Mouse (Mus musculus): ENCODE data around the gene Dhx16.

Gene Dhx16

GRCm38 (mm10) chr17:35887725-35888124 is 8.1 kb downstream of the Dhx16 start:
- DNase-seq (ENCODE audit: extremely low spot score, low read depth, low spot score) = no peak

GRCm38 (mm10) chr17:35896781-35897643 is 17.4 kb downstream of the Dhx16 start, which contains the start of gene 2310061I04Rik:
2310061I04Rik (minus strand) TSS chr17:35897431.
- DNase-seq (ENCODE audit: extremely low spot score, low read depth, low spot score) = peak; percentile 78

GRCm38 (mm10) chr17:35897644-35898573 is 18.3 kb downstream of the Dhx16 start:
- DNase-seq (ENCODE audit: extremely low spot score, low read depth, low spot score) = no peak

GRCm38 (mm10) chr17:35900636-35901035 is 21.0 kb downstream of the Dhx16 start:
- no peak for DNase-seq (ENCODE audit: extremely low spot score, low read depth, low spot score)

- no peak for DNase-seq (ENCODE audit: extremely low spot score, low read depth, low spot score)
These were observed 23.8 kb downstream of the Dhx16 start for GRCm38 (mm10) chr17:35903343-35903991.

GRCm38 (mm10) chr17:35903992-35904355 is 24.4 kb downstream of the Dhx16 start:
- DNase-seq (ENCODE audit: extremely low spot score, low read depth, low spot score) = no peak

- no peak for DNase-seq (ENCODE audit: extremely low spot score, low read depth, low spot score)
These were observed 26.0 kb downstream of the Dhx16 start for GRCm38 (mm10) chr17:35905587-35905986.

- no peak for DNase-seq (ENCODE audit: extremely low spot score, low read depth, low spot score)
These were observed 28.0 kb downstream of the Dhx16 start for GRCm38 (mm10) chr17:35907609-35908008.

- no peak for DNase-seq (ENCODE audit: extremely low spot score, low read depth, low spot score)
These were observed 29.7 kb downstream of the Dhx16 start for GRCm38 (mm10) chr17:35909186-35909918.

- peak; percentile 75 for DNase-seq (ENCODE audit: extremely low spot score, low read depth, low spot score)
These were observed 30.3 kb downstream of the Dhx16 start, which contains the start of gene Atat1 for GRCm38 (mm10) chr17:35909919-35910369. Atat1 (minus strand) TSS chr17:35910075.

- no peak for DNase-seq (ENCODE audit: extremely low spot score, low read depth, low spot score)
These were observed 35.4 kb downstream of the Dhx16 start for GRCm38 (mm10) chr17:35914975-35915374.

- no peak for DNase-seq (ENCODE audit: extremely low spot score, low read depth, low spot score)
These were observed 36.1 kb downstream of the Dhx16 start for GRCm38 (mm10) chr17:35915538-35916296.

- DNase-seq (ENCODE audit: extremely low spot score, low read depth, low spot score) = peak; percentile 94
These were observed 36.9 kb downstream of the Dhx16 start, which contains the start of the genes Mrps18b and Ppp1r10 for GRCm38 (mm10) chr17:35916297-35917142. Mrps18b (minus strand) TSS chr17:35916389. Ppp1r10 (plus strand) TSS chr17:35916434.

GRCm38 (mm10) chr17:35917143-35917462 is 37.5 kb downstream of the Dhx16 start:
- DNase-seq (ENCODE audit: extremely low spot score, low read depth, low spot score) = no peak

GRCm38 (mm10) chr17:35917463-35918251 is 38.0 kb downstream of the Dhx16 start:
- peak; percentile 61 for DNase-seq (ENCODE audit: extremely low spot score, low read depth, low spot score)

GRCm38 (mm10) chr17:35918276-35919059 is 38.8 kb downstream of the Dhx16 start:
- DNase-seq (ENCODE audit: extremely low spot score, low read depth, low spot score) = no peak

Measured in hindlimb bud, embryonic 11.5 days (tissue).